Mouse (Mus musculus): ENCODE measurements around the gene Cntnap2.

The Cntnap2 gene

GRCm38 (mm10) chr6:45345396-45345795 is 286.2 kb downstream of the Cntnap2 start:
- DNase-seq, result no peak

- DNase-seq, result no peak
These were observed 286.8 kb downstream of the Cntnap2 start for GRCm38 (mm10) chr6:45345953-45346352.

- no peak for DNase-seq
These were observed 307.3 kb downstream of the Cntnap2 start for GRCm38 (mm10) chr6:45366442-45366841.

- DNase-seq, result no peak
These were observed 322.0 kb downstream of the Cntnap2 start for GRCm38 (mm10) chr6:45381126-45381525.

- no peak for DNase-seq
These were observed 329.9 kb downstream of the Cntnap2 start for GRCm38 (mm10) chr6:45389034-45389433.

GRCm38 (mm10) chr6:45413629-45414028 is 354.5 kb downstream of the Cntnap2 start:
- DNase-seq, result no peak

GRCm38 (mm10) chr6:45455424-45455823 is 396.3 kb downstream of the Cntnap2 start:
- no peak for DNase-seq

- DNase-seq, result no peak
These were observed 459.1 kb downstream of the Cntnap2 start for GRCm38 (mm10) chr6:45518221-45518620.

GRCm38 (mm10) chr6:45536999-45537398 is 477.8 kb downstream of the Cntnap2 start:
- no peak for DNase-seq

GRCm38 (mm10) chr6:45544319-45544875 is 485.2 kb downstream of the Cntnap2 start:
- DNase-seq, result no peak

- DNase-seq, result no peak
These were observed 500.6 kb downstream of the Cntnap2 start for GRCm38 (mm10) chr6:45559724-45560123.

- DNase-seq, result no peak
These were observed 525.4 kb downstream of the Cntnap2 start for GRCm38 (mm10) chr6:45584467-45585094.

GRCm38 (mm10) chr6:45589084-45589483 is 529.9 kb downstream of the Cntnap2 start:
- DNase-seq, result no peak

GRCm38 (mm10) chr6:45647017-45647416 is 587.9 kb downstream of the Cntnap2 start:
- no peak for DNase-seq

- DNase-seq, result no peak
These were observed 589.3 kb downstream of the Cntnap2 start for GRCm38 (mm10) chr6:45648419-45648818.

GRCm38 (mm10) chr6:45700287-45700686 is 641.1 kb downstream of the Cntnap2 start:
- no peak for DNase-seq

GRCm38 (mm10) chr6:45791612-45792011 is 732.5 kb downstream of the Cntnap2 start:
- DNase-seq, result no peak

- no peak for DNase-seq
These were observed 782.6 kb downstream of the Cntnap2 start for GRCm38 (mm10) chr6:45841626-45842341.

GRCm38 (mm10) chr6:45843736-45844135 is 784.6 kb downstream of the Cntnap2 start:
- no peak for DNase-seq

GRCm38 (mm10) chr6:45871409-45871992 is 812.3 kb downstream of the Cntnap2 start:
- no peak for DNase-seq

GRCm38 (mm10) chr6:45885486-45885885 is 826.3 kb downstream of the Cntnap2 start:
- no peak for DNase-seq

GRCm38 (mm10) chr6:45887901-45888300 is 828.7 kb downstream of the Cntnap2 start:
- DNase-seq, result no peak

- no peak for DNase-seq
These were observed 879.1 kb downstream of the Cntnap2 start for GRCm38 (mm10) chr6:45938263-45938662.

- no peak for DNase-seq
These were observed 879.6 kb downstream of the Cntnap2 start for GRCm38 (mm10) chr6:45938775-45939174.

Measured in spleen, adult 18-20 months (tissue).